Mouse (Mus musculus) thymus, adult 2 months (tissue): ENCODE measurements around the gene Cxcl14.

Source experiments
- CTCF ChIP-seq: fragments of 200-500 bp; IDR thresholded peaks from 2 replicates; pipeline ENCODE4 v1.5.1; 2012; ENCODE audit warnings: mild to moderate bottlenecking, control low read depth, low read length, moderate library complexity, borderline replicate concordance; ENCODE audit not compliant: control insufficient read depth, poor library complexity, insufficient read depth; ENCODE audit errors: extremely low read depth
- POLR2A ChIP-seq: fragments of 200-500 bp; IDR thresholded peaks from 2 replicates; pipeline ENCODE4 v1.6.1; 2012; ENCODE audit warnings: mild to moderate bottlenecking, low read length, control low read depth, moderate library complexity; ENCODE audit not compliant: control insufficient read depth, poor library complexity, insufficient read depth; ENCODE audit errors: extremely low read depth

DNA sequence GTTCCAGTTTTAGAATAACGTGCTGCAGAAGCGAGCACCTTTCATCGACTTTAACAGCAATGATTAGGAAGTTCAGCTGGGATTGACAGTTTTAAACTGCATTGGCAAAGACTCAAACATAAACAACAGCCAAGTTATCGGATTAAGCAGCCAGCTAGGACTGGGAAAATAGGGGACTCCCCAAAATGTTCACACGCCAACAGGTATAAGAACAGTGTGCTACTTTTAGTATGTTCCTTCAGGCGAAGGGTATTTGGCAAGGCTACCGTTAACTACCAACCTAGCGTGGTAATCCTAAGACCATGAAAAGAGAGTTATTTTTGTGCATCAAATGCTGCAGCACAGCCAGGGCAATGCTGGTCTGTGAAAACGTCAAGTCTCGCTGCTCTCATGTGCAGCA lies 46.1 kb upstream of the Cxcl14 start:
- TF ChIP-seq CTCF (no peak), POLR2A (no peak)
